ENCODE assay signal across 8 mouse cellular contexts in genomic region chr12:84589825-84590761, GRCm38 (mm10). TPM values are rescaled to one million over a fixed set of nuclear protein-coding genes. Genes with fewer than 3 reads are reported as not detected.
DNase-seq lines count a peak whose midpoint lies in the region; ATAC-seq and TF ChIP-seq lines count a peak whose summit lies in the region.

No protein-coding gene starts in this region.

- peak overlapping the region; percentile 81 for H3K4me2 ChIP-seq in hindbrain, embryonic 14.5 days (replicated peaks)

- H3K9me3 ChIP-seq in hindbrain, embryonic 14.5 days (ENCODE audit: control insufficient read depth, low read length): no peaks in the 10 kb centered on the region

- under 1% methylated on average over 50 of the region's 54 CpGs for WGBS in hindbrain, embryonic 14.5 days

- POLR2A ChIA-PET in Patski (lab: Charles Lee): interaction anchor here (0.6 kb wide), 1 partner anchor 180 kb away, joined by 3 read pairs; no protein-coding TSS in a partner anchor

- no peaks in the 10 kb centered on the region for H3K36me3 ChIP-seq in hindbrain, embryonic 14.5 days (replicated peaks; ENCODE audit: control insufficient read depth, insufficient read depth)

- peak overlapping the region; percentile 43 for H3K4me3 ChIP-seq in hindbrain, embryonic 14.5 days (replicated peaks; ENCODE audit: low read length)

- in situ Hi-C loops in Patski (cut with MboI; ENCODE audit: low pct_unique_long_range_greater_than_20kb): loop anchor here (5.0 kb wide), 2 partner anchors 48 to 123 kb away; no protein-coding TSS in a partner anchor

- H3K27ac ChIP-seq in hindbrain, embryonic 14.5 days: peak overlapping the region; percentile 72

- H3K4me1 ChIP-seq in hindbrain, embryonic 14.5 days (replicated peaks; ENCODE audit: control insufficient read depth, insufficient read depth, low read length): peaks cover 11% of the 10 kb centered on the region; the same call in 1 of the 2 replicates

- ATAC-seq in Patski: peak; percentile 31
- ATAC-seq in hindbrain, embryonic 14.5 days (ENCODE audit: low FRiP score): peak; percentile 82

- CTCF ChIA-PET in Patski (lab: Charles Lee): interaction anchor here (0.7 to 2.3 kb wide), 20 partner anchors 9 to 167 kb away, joined by 3 to 8 read pairs (median 4); partner anchors contain the start of gene Vsx2

- peak overlapping the region; percentile 64 for H3K9ac ChIP-seq in hindbrain, embryonic 14.5 days

- peak; percentile 15 for DNase-seq in Patski (ENCODE audit: low read depth, low spot score)
- DNase-seq in cerebellum, postnatal 14 days: peak; percentile 99 to 100
- DNase-seq in frontal cortex, postnatal 25 days (ENCODE audit: low spot score in 2 of 2): peak; percentile 96 to 99
- peak; percentile 96 for DNase-seq in hindbrain, embryonic 14.5 days (ENCODE audit: low spot score)
- DNase-seq in layer of hippocampus, postnatal 36 days: peak; percentile 92 to 93
- peak; percentile 96 for DNase-seq in lung, postnatal 36 days
- DNase-seq in retina, postnatal 1 day: peak; percentile 93
- peak; percentile 76 to 96 for DNase-seq in urinary bladder, adult 18-20 months (ENCODE audit: low spot score in 2 of 2)

- no peak for TF ChIP-seq CTCF in Patski (IDR thresholded peaks at IDR 0.05)

- peaks cover 18% of the 10 kb centered on the region for H3K27me3 ChIP-seq in Patski
- peaks cover 6% of the 10 kb centered on the region; the same call in 1 of the 2 replicates for H3K27me3 ChIP-seq in hindbrain, embryonic 14.5 days (ENCODE audit: control insufficient read depth, insufficient read depth, low read length)

RNA-seq across cellular contexts. Expression of gene Vsx2, which starts 20.5 kb away (rescaled TPM):
- not detected for polyA plus RNA-seq in Patski (2021)
- polyA plus RNA-seq in hindbrain, embryonic 14.5 days (2014; fragmentation: Nextera tagmentation; extraction: Ambion mirVana): 4.8 and 5.0 TPM in 2 replicates
- under 1 TPM in 1 of 2 experiments, not detected in 1; 0.12 TPM for total RNA-seq in layer of hippocampus, postnatal 36 days (2021)

RNA-seq across cellular contexts. Expression of gene Abcd4, which starts 27.1 kb away (rescaled TPM):
- polyA plus RNA-seq in Patski (2021): 15.4 TPM
- 9.5 and 9.9 TPM in 2 replicates for polyA plus RNA-seq in hindbrain, embryonic 14.5 days (2014; fragmentation: Nextera tagmentation; extraction: Ambion mirVana)
- 10 to 100 TPM; 12.6 to 15.2 TPM for total RNA-seq in layer of hippocampus, postnatal 36 days (2021)

RNA-seq across cellular contexts. Expression of gene Vrtn, which starts 50.7 kb away (rescaled TPM):
- polyA plus RNA-seq in Patski (2021): not detected
- not detected in 2 replicates for polyA plus RNA-seq in hindbrain, embryonic 14.5 days (2014; fragmentation: Nextera tagmentation; extraction: Ambion mirVana)
- not detected for total RNA-seq in layer of hippocampus, postnatal 36 days (2021)

Comparison
In these comparisons a context has a peak if more than half of its experiments do, and no peak if none do; other contexts are left out.
1. Peak in every context shown above with its lines: DNase-seq, ATAC-seq, H3K4me3 ChIP-seq and H3K27ac ChIP-seq.
2. DNase-seq: peak in every context shown above with its lines; median percentile 100 in cerebellum, postnatal 14 days; 98 in frontal cortex, postnatal 25 days; 96 in hindbrain, embryonic 14.5 days; 96 in lung, postnatal 36 days; 93 in retina, postnatal 1 day; 92 in layer of hippocampus, postnatal 36 days; 86 in urinary bladder, adult 18-20 months; 15 in Patski.